Mouse (Mus musculus): ENCODE measurements at regions not wholly inside any gene's neighbourhood (a gene's known extent, or its start where the extent isn't known, plus 50 kb on each side); places are given as distances from the start of the nearest gene placed in this dataset.

- H3K27ac ChIP-seq, result no peak overlapping the region
- no peaks in the 10 kb centered on the region for H3K9me3 ChIP-seq
- no peak overlapping the region for H3K4me2 ChIP-seq (replicated peaks)
- H3K4me3 ChIP-seq (replicated peaks), result no peak overlapping the region
- no peaks in the 10 kb centered on the region for H3K36me3 ChIP-seq
- H3K27me3 ChIP-seq, result no peaks in the 10 kb centered on the region
- no peak for ATAC-seq
- H3K4me1 ChIP-seq (replicated peaks), result no peaks in the 10 kb centered on the region
- 91% methylated on average over 4 of the region's 4 CpGs for WGBS
- no peak overlapping the region for H3K9ac ChIP-seq (replicated peaks)
Observed at GRCm38 (mm10) chr10:96363867-96364266, 227.5 kb downstream of the Gm5426 start.

- Histone ChIP-seq H3K4me3 (replicated peaks) (no peak overlapping the region), H3K9me3 (no peaks in the 10 kb centered on the region), H3K27me3 (no peaks in the 10 kb centered on the region), H3K4me1 (replicated peaks) (no peaks in the 10 kb centered on the region), H3K27ac (no peak overlapping the region), H3K9ac (replicated peaks) (no peak overlapping the region), H3K36me3 (no peaks in the 10 kb centered on the region), H3K4me2 (replicated peaks) (no peak overlapping the region)
- 81% methylated on average over 3 of the region's 3 CpGs for WGBS
- ATAC-seq, result no peak
Observed at GRCm38 (mm10) chr10:96365101-96365500, 228.7 kb downstream of the Gm5426 start.

- 91% methylated on average over 2 of the region's 2 CpGs for WGBS
- Histone ChIP-seq H3K36me3 (no peaks in the 10 kb centered on the region), H3K4me2 (replicated peaks) (no peak overlapping the region), H3K9me3 (no peaks in the 10 kb centered on the region), H3K4me3 (replicated peaks) (no peak overlapping the region), H3K27me3 (no peaks in the 10 kb centered on the region), H3K4me1 (replicated peaks) (0 out of 2 replicates have a peak, but pooled peaks cover 11% of the 10 kb centered on the region), H3K27ac (no peak overlapping the region), H3K9ac (replicated peaks) (no peak overlapping the region)
- ATAC-seq, result no peak
Observed at GRCm38 (mm10) chr10:96366871-96367270, 230.5 kb downstream of the Gm5426 start.

- H3K9ac ChIP-seq (replicated peaks), result peak overlapping the region; percentile 11; the same call in 1 of the 2 replicates
- no peak overlapping the region for H3K27ac ChIP-seq
- peak overlapping the region; percentile 52 for H3K4me2 ChIP-seq (replicated peaks)
- 53% methylated on average over 21 of the region's 21 CpGs for WGBS
- H3K4me3 ChIP-seq (replicated peaks), result peak overlapping the region; percentile 15
- 0 out of 2 replicates have a peak, but pooled peaks cover 11% of the 10 kb centered on the region for H3K4me1 ChIP-seq (replicated peaks)
- H3K9me3 ChIP-seq, result no peaks in the 10 kb centered on the region
- ATAC-seq, result 0 out of 2 replicates have a peak, but pooled peaks have one; percentile 34
- no peaks in the 10 kb centered on the region for H3K36me3 ChIP-seq
- no peaks in the 10 kb centered on the region for H3K27me3 ChIP-seq
Observed at GRCm38 (mm10) chr10:96370547-96371320, 234.3 kb downstream of the Gm5426 start.

- Histone ChIP-seq H3K9ac (replicated peaks) (0 out of 2 replicates have a peak overlapping the region, but pooled peaks have one; percentile 11), H3K27ac (no peak overlapping the region), H3K9me3 (no peaks in the 10 kb centered on the region), H3K27me3 (no peaks in the 10 kb centered on the region), H3K4me3 (replicated peaks) (peak overlapping the region; percentile 15), H3K36me3 (no peaks in the 10 kb centered on the region), H3K4me1 (replicated peaks) (0 out of 2 replicates have a peak, but pooled peaks cover 11% of the 10 kb centered on the region), H3K4me2 (replicated peaks) (peak overlapping the region; percentile 52)
- ATAC-seq, result 0 out of 2 replicates have a peak, but pooled peaks have one; percentile 45
- WGBS, result 42% methylated on average over 14 of the region's 14 CpGs
Observed at GRCm38 (mm10) chr10:96371321-96371653, 234.9 kb downstream of the Gm5426 start.

GRCm38 (mm10) chr10:96372616-96373346, 236.4 kb downstream of the Gm5426 start:
- Histone ChIP-seq H3K9ac (replicated peaks) (no peak overlapping the region), H3K4me3 (replicated peaks) (no peak overlapping the region), H3K27me3 (no peaks in the 10 kb centered on the region), H3K4me1 (replicated peaks) (0 out of 2 replicates have a peak, but pooled peaks cover 11% of the 10 kb centered on the region), H3K36me3 (no peaks in the 10 kb centered on the region), H3K9me3 (no peaks in the 10 kb centered on the region), H3K27ac (no peak overlapping the region), H3K4me2 (replicated peaks) (no peak overlapping the region)
- ATAC-seq, result no peak
- WGBS, result 67% methylated on average over 11 of the region's 11 CpGs

- Histone ChIP-seq H3K9me3 (no peaks in the 10 kb centered on the region), H3K4me2 (replicated peaks) (no peak overlapping the region), H3K9ac (replicated peaks) (no peak overlapping the region), H3K27me3 (no peaks in the 10 kb centered on the region), H3K27ac (no peak overlapping the region), H3K36me3 (no peaks in the 10 kb centered on the region), H3K4me1 (replicated peaks) (0 out of 2 replicates have a peak, but pooled peaks cover 11% of the 10 kb centered on the region), H3K4me3 (replicated peaks) (no peak overlapping the region)
- 73% methylated on average over 7 of the region's 7 CpGs for WGBS
- no peak for ATAC-seq
Observed at GRCm38 (mm10) chr10:96373481-96373880, 237.1 kb downstream of the Gm5426 start.

GRCm38 (mm10) chr10:96374293-96375069, 238.1 kb downstream of the Gm5426 start:
- Histone ChIP-seq H3K27ac (no peak overlapping the region), H3K9ac (replicated peaks) (no peak overlapping the region), H3K27me3 (no peaks in the 10 kb centered on the region), H3K36me3 (no peaks in the 10 kb centered on the region), H3K9me3 (no peaks in the 10 kb centered on the region), H3K4me1 (replicated peaks) (0 out of 2 replicates have a peak, but pooled peaks cover 11% of the 10 kb centered on the region), H3K4me3 (replicated peaks) (no peak overlapping the region), H3K4me2 (replicated peaks) (no peak overlapping the region)
- no peak for ATAC-seq
- WGBS, result 89% methylated on average over 12 of the region's 12 CpGs

- Histone ChIP-seq H3K27ac (no peak overlapping the region), H3K27me3 (no peaks in the 10 kb centered on the region), H3K4me3 (replicated peaks) (no peak overlapping the region), H3K36me3 (no peaks in the 10 kb centered on the region), H3K9me3 (no peaks in the 10 kb centered on the region), H3K9ac (replicated peaks) (no peak overlapping the region), H3K4me2 (replicated peaks) (no peak overlapping the region), H3K4me1 (replicated peaks) (0 out of 2 replicates have a peak, but pooled peaks cover 11% of the 10 kb centered on the region)
- no peak for ATAC-seq
- WGBS, result 84% methylated on average over 3 of the region's 3 CpGs
Observed at GRCm38 (mm10) chr10:96375070-96375447, 238.7 kb downstream of the Gm5426 start.

GRCm38 (mm10) chr10:96377549-96377948, 239.3 kb upstream of the Btg1 start:
- H3K4me2 ChIP-seq (replicated peaks), result no peak overlapping the region
- H3K9me3 ChIP-seq, result no peaks in the 10 kb centered on the region
- no peaks in the 10 kb centered on the region for H3K4me1 ChIP-seq (replicated peaks)
- 90% methylated on average over 4 of the region's 4 CpGs for WGBS
- H3K4me3 ChIP-seq (replicated peaks), result no peak overlapping the region
- H3K27ac ChIP-seq, result no peak overlapping the region
- H3K36me3 ChIP-seq, result no peaks in the 10 kb centered on the region
- ATAC-seq, result no peak
- H3K9ac ChIP-seq (replicated peaks), result no peak overlapping the region
- H3K27me3 ChIP-seq, result no peaks in the 10 kb centered on the region

- Histone ChIP-seq H3K9me3 (no peaks in the 10 kb centered on the region), H3K9ac (replicated peaks) (no peak overlapping the region), H3K4me1 (replicated peaks) (no peaks in the 10 kb centered on the region), H3K27me3 (no peaks in the 10 kb centered on the region), H3K4me3 (replicated peaks) (no peak overlapping the region), H3K27ac (no peak overlapping the region), H3K36me3 (no peaks in the 10 kb centered on the region), H3K4me2 (replicated peaks) (no peak overlapping the region)
- no peak for ATAC-seq
- 85% methylated on average over 9 of the region's 9 CpGs for WGBS
Observed at GRCm38 (mm10) chr10:96379016-96379771, 237.6 kb upstream of the Btg1 start.
